In genomic region chr4:32223563-32223962, GRCm38 (mm10) we compare ENCODE assay signal across 22 mouse cellular contexts. TPM values are rescaled to one million over a fixed set of nuclear protein-coding genes. Genes with fewer than 3 reads are reported as not detected.
DNase-seq lines count a peak whose midpoint lies in the region; ATAC-seq and TF ChIP-seq lines count a peak whose summit lies in the region.
"Had no signal": no experiment of that assay in that cellular context is flagged by ENCODE, and none has a peak within 500 bp of the region (broad histone marks: within the 10 kb centered on the region; RNA-seq: fewer than 3 reads in every experiment).

No protein-coding gene starts in this region.

- no peak for TF ChIP-seq EP300 in liver, postnatal 0 days (IDR thresholded peaks at IDR 0.05; ENCODE audit: low read depth)

- H3K36me3 ChIP-seq in hindbrain, embryonic 14.5 days (replicated peaks; ENCODE audit: control insufficient read depth, insufficient read depth): no peaks in the 10 kb centered on the region
- no peaks in the 10 kb centered on the region for H3K36me3 ChIP-seq in hindbrain, embryonic 11.5 days (ENCODE audit: control insufficient read depth, insufficient read depth, low read length)
- no peaks in the 10 kb centered on the region for H3K36me3 ChIP-seq in liver, embryonic 12.5 days
- H3K36me3 ChIP-seq in liver, postnatal 0 days (replicated peaks; ENCODE audit: insufficient read depth, low read length): no peaks in the 10 kb centered on the region
- no peaks in the 10 kb centered on the region for H3K36me3 ChIP-seq in embryonic facial prominence, embryonic 12.5 days
- no peaks in the 10 kb centered on the region for H3K36me3 ChIP-seq in embryonic facial prominence, embryonic 15.5 days
- H3K36me3 ChIP-seq: heart, embryonic 12.5 days; kidney, embryonic 15.5 days had no signal

- H3K27ac ChIP-seq in hindbrain, embryonic 14.5 days: no peak overlapping the region
- no peak overlapping the region for H3K27ac ChIP-seq in hindbrain, embryonic 11.5 days (ENCODE audit: low read depth, low read length)
- H3K27ac ChIP-seq in liver, embryonic 12.5 days: no peak overlapping the region
- H3K27ac ChIP-seq in liver, postnatal 0 days (ENCODE audit: low read depth): no peak overlapping the region
- no peak overlapping the region for H3K27ac ChIP-seq in embryonic facial prominence, embryonic 12.5 days
- no peak overlapping the region for H3K27ac ChIP-seq in embryonic facial prominence, embryonic 15.5 days (replicated peaks)
- H3K27ac ChIP-seq: heart, adult 2 months; kidney, embryonic 15.5 days; liver, embryonic 14.5 days had no signal

- no peaks in the 10 kb centered on the region for H3K27me3 ChIP-seq in hindbrain, embryonic 14.5 days (ENCODE audit: control insufficient read depth, insufficient read depth, low read length)
- no peaks in the 10 kb centered on the region for H3K27me3 ChIP-seq in hindbrain, embryonic 11.5 days (ENCODE audit: control insufficient read depth, insufficient read depth, low read length)
- peaks cover 17% of the 10 kb centered on the region; the same call in 1 of the 2 replicates for H3K27me3 ChIP-seq in liver, embryonic 12.5 days (replicated peaks)
- H3K27me3 ChIP-seq in liver, postnatal 0 days (ENCODE audit: insufficient read depth, low read length): no peaks in the 10 kb centered on the region
- 0 out of 2 replicates have a peak, but pooled peaks cover 3% of the 10 kb centered on the region for H3K27me3 ChIP-seq in embryonic facial prominence, embryonic 12.5 days
- no peaks in the 10 kb centered on the region for H3K27me3 ChIP-seq in embryonic facial prominence, embryonic 15.5 days
- H3K27me3 ChIP-seq: heart, embryonic 12.5 days had no signal

- ATAC-seq in hindbrain, embryonic 14.5 days (ENCODE audit: low FRiP score): peak; percentile 22; the same call in 1 of the 2 replicates
- ATAC-seq in hindbrain, embryonic 11.5 days (ENCODE audit: low FRiP score): no peak
- 0 out of 2 replicates have a peak, but pooled peaks have one; percentile 15 for ATAC-seq in liver, embryonic 12.5 days
- ATAC-seq in liver, postnatal 0 days: no peak
- ATAC-seq in embryonic facial prominence, embryonic 12.5 days (ENCODE audit: insufficient number of reproducible peaks, insufficient read depth, low FRiP score, low TSS enrichment): no peak
- peak; percentile 29; the same call in 1 of the 2 replicates for ATAC-seq in embryonic facial prominence, embryonic 15.5 days (ENCODE audit: insufficient number of reproducible peaks, low FRiP score, low TSS enrichment, low read depth)
- ATAC-seq: forebrain, postnatal 0 days had no signal

- H3K4me1 ChIP-seq in hindbrain, embryonic 14.5 days (replicated peaks; ENCODE audit: control insufficient read depth, insufficient read depth, low read length): peaks cover 7% of the 10 kb centered on the region; the same call in 1 of the 2 replicates
- H3K4me1 ChIP-seq in hindbrain, embryonic 11.5 days (replicated peaks; ENCODE audit: control insufficient read depth, insufficient read depth, low read length): peaks cover 6% of the 10 kb centered on the region; the same call in 1 of the 2 replicates
- no peaks in the 10 kb centered on the region for H3K4me1 ChIP-seq in liver, embryonic 12.5 days
- no peaks in the 10 kb centered on the region for H3K4me1 ChIP-seq in liver, postnatal 0 days (ENCODE audit: insufficient read depth)
- peaks cover 4% of the 10 kb centered on the region; the same call in 1 of the 2 replicates for H3K4me1 ChIP-seq in embryonic facial prominence, embryonic 12.5 days
- H3K4me1 ChIP-seq in embryonic facial prominence, embryonic 15.5 days: peaks cover 6% of the 10 kb centered on the region; the same call in 1 of the 2 replicates

- no peak overlapping the region for H3K4me3 ChIP-seq in hindbrain, embryonic 14.5 days (replicated peaks; ENCODE audit: low read length)
- no peak overlapping the region for H3K4me3 ChIP-seq in hindbrain, embryonic 11.5 days (ENCODE audit: low read depth, low read length)
- H3K4me3 ChIP-seq in liver, embryonic 12.5 days: no peak overlapping the region
- H3K4me3 ChIP-seq in liver, postnatal 0 days (ENCODE audit: low read depth, low read length): no peak overlapping the region
- no peak overlapping the region for H3K4me3 ChIP-seq in embryonic facial prominence, embryonic 12.5 days
- no peak overlapping the region for H3K4me3 ChIP-seq in embryonic facial prominence, embryonic 15.5 days (replicated peaks)
- H3K4me3 ChIP-seq: heart, adult 2 months; heart, embryonic 12.5 days; kidney, embryonic 15.5 days had no signal

- H3K4me2 ChIP-seq in hindbrain, embryonic 14.5 days (replicated peaks): no peak overlapping the region
- H3K4me2 ChIP-seq in hindbrain, embryonic 11.5 days (replicated peaks; ENCODE audit: low read depth, low read length): no peak overlapping the region
- no peak overlapping the region for H3K4me2 ChIP-seq in liver, embryonic 12.5 days
- no peak overlapping the region for H3K4me2 ChIP-seq in liver, postnatal 0 days (ENCODE audit: low read depth, low read length)
- H3K4me2 ChIP-seq in embryonic facial prominence, embryonic 12.5 days (replicated peaks): no peak overlapping the region
- no peak overlapping the region for H3K4me2 ChIP-seq in embryonic facial prominence, embryonic 15.5 days (replicated peaks)
- H3K4me2 ChIP-seq: heart, embryonic 12.5 days; kidney, embryonic 15.5 days; lung, embryonic 14.5 days had no signal

- DNase-seq in hindbrain, embryonic 14.5 days (ENCODE audit: low spot score): no peak
- DNase-seq in hindbrain, embryonic 11.5 days (ENCODE audit: low spot score): no peak
- no peak for DNase-seq in liver, postnatal 0 days
- DNase-seq: adrenal gland, postnatal 25 days; B cell, adult 2 months; cerebellum, adult 11-12 months; cerebellum, adult 9-11 months; embryo, embryonic 11 days; forebrain, postnatal 0 days; heart, adult 2 months; heart, postnatal 4 days; kidney, adult 18-20 months; kidney, postnatal 36 days; lung, embryonic 14.5 days; lung, postnatal 14 days; right cerebral cortex, postnatal 4 days had no signal

- no peaks in the 10 kb centered on the region for H3K9me3 ChIP-seq in hindbrain, embryonic 14.5 days (ENCODE audit: control insufficient read depth, low read length)
- H3K9me3 ChIP-seq in hindbrain, embryonic 11.5 days (ENCODE audit: control insufficient read depth, low read length): no peaks in the 10 kb centered on the region
- no peaks in the 10 kb centered on the region for H3K9me3 ChIP-seq in liver, embryonic 12.5 days (replicated peaks)
- no peaks in the 10 kb centered on the region for H3K9me3 ChIP-seq in liver, postnatal 0 days (ENCODE audit: low read length)
- H3K9me3 ChIP-seq in embryonic facial prominence, embryonic 12.5 days: no peaks in the 10 kb centered on the region
- H3K9me3 ChIP-seq in embryonic facial prominence, embryonic 15.5 days (replicated peaks): no peaks in the 10 kb centered on the region
- H3K9me3 ChIP-seq: heart, embryonic 12.5 days; kidney, embryonic 15.5 days had no signal

- H3K9ac ChIP-seq in hindbrain, embryonic 14.5 days: no peak overlapping the region
- no peak overlapping the region for H3K9ac ChIP-seq in hindbrain, embryonic 11.5 days (ENCODE audit: low read depth, low read length)
- H3K9ac ChIP-seq in liver, embryonic 12.5 days: no peak overlapping the region
- H3K9ac ChIP-seq in liver, postnatal 0 days (replicated peaks): no peak overlapping the region
- 0 out of 2 replicates have a peak overlapping the region, but pooled peaks have one; percentile 11 for H3K9ac ChIP-seq in embryonic facial prominence, embryonic 12.5 days
- no peak overlapping the region for H3K9ac ChIP-seq in embryonic facial prominence, embryonic 15.5 days
- H3K9ac ChIP-seq: forebrain, postnatal 0 days; heart, embryonic 12.5 days; kidney, embryonic 15.5 days; liver, embryonic 14.5 days; lung, embryonic 14.5 days had no signal

- TF ChIP-seq CTCF in liver, postnatal 0 days (IDR thresholded peaks at IDR 0.05; ENCODE audit: low read depth): no peak

RNA-seq across cellular contexts. Expression of gene Bach2, which starts 15.0 kb away (rescaled TPM):
- polyA plus RNA-seq in hindbrain, embryonic 14.5 days (2014; fragmentation: Nextera tagmentation; extraction: Ambion mirVana): 27.7 and 31.5 TPM in 2 replicates
- 23.8 and 23.9 TPM in 2 replicates for polyA plus RNA-seq in hindbrain, embryonic 11.5 days (2014; fragmentation: Nextera tagmentation; extraction: Ambion mirVana)
- 1.1 and 1.8 TPM in 2 replicates for polyA plus RNA-seq in liver, embryonic 12.5 days (2016; fragmentation: Nextera tagmentation; extraction: Ambion mirVana)
- 2.7 and 4.3 TPM in 2 replicates for polyA plus RNA-seq in liver, postnatal 0 days (2015; fragmentation: Nextera tagmentation; extraction: Ambion mirVana)
- 13.0 and 13.5 TPM in 2 replicates for polyA plus RNA-seq in embryonic facial prominence, embryonic 12.5 days (2016; fragmentation: Nextera tagmentation; extraction: Ambion mirVana)
- polyA plus RNA-seq in embryonic facial prominence, embryonic 15.5 days (2015; fragmentation: Nextera tagmentation; extraction: Ambion mirVana): 7.2 and 7.9 TPM in 2 replicates

Comparison
In these comparisons a context has a peak if more than half of its experiments do, and no peak if none do; other contexts are left out.
1. ATAC-seq: peak in hindbrain, embryonic 14.5 days (single experiment), liver, embryonic 12.5 days (single experiment) and embryonic facial prominence, embryonic 15.5 days (single experiment); none in hindbrain, embryonic 11.5 days (single experiment), liver, postnatal 0 days (single experiment) and embryonic facial prominence, embryonic 12.5 days (single experiment).